Mouse (Mus musculus) liver, postnatal 0 days (tissue): ENCODE results near the gene Camk1.

Source experiments
- CTCF ChIP-seq: sonication (generic); IDR thresholded peaks from 2 replicates; pipeline ENCODE4 v1.5.1; 2016; ENCODE audit warnings: antibody characterized with exemption, low read depth
- EP300 ChIP-seq: IDR thresholded peaks from 2 replicates; pipeline ENCODE4 v1.6.1; 2016; ENCODE audit warnings: antibody characterized with exemption, low read depth, mild to moderate bottlenecking

- TF ChIP-seq CTCF (no peak), EP300 (no peak)
Measured at GRCm38 (mm10) chr6:113368577-113368976, 24.8 kb upstream of the Camk1 start.
